Mouse (Mus musculus): ENCODE data around the gene Olfr545. TPM values are rescaled to one million over a fixed set of nuclear protein-coding genes. Genes with fewer than 3 reads are reported as not detected.

Gene Olfr545
- not detected in 2 replicates for polyA plus RNA-seq (2012; rRNA removed)

GRCm38 (mm10) chr7:102499473-102499872 is at the start of gene Olfr545:
Gene Olfr545 (minus strand): TSS chr7:102499573.

GRCm38 (mm10) chr7:102540596-102540995 is 41.2 kb upstream of the Olfr545 start, which contains the start of gene Olfr548-ps1:
Gene Olfr548-ps1 (plus strand): TSS chr7:102540896.

GRCm38 (mm10) chr7:102534449-102534848 is 35.1 kb upstream of the Olfr545 start, which contains the start of gene Olfr547:
Gene Olfr547 (plus strand): TSS chr7:102534749.

GRCm38 (mm10) chr7:102488161-102488560 is 11.2 kb downstream of the Olfr545 start, which contains the start of gene Olfr544:
Gene Olfr544 (minus strand): TSS chr7:102488313.

GRCm38 (mm10) chr7:102481579-102481978 is 17.8 kb downstream of the Olfr545 start, which contains the start of gene Olfr543:
Gene Olfr543 (minus strand): TSS chr7:102481679.

GRCm38 (mm10) chr7:102441657-102442391 is 57.5 kb downstream of the Olfr545 start, which contains the start of gene Rrm1:
Gene Rrm1 (plus strand): TSS chr7:102441695.

Other genes starting within 250 kb of the Olfr545 start
- 30.6 and 31.5 TPM in 2 replicates for gene Rhog, start 243.5 kb downstream of the Olfr545 start, polyA plus RNA-seq (2012; rRNA removed)
- 10.8 and 12.6 TPM in 2 replicates for gene Stim1, start 231.8 kb downstream of the Olfr545 start, polyA plus RNA-seq (2012; rRNA removed)
- gene Rrm1, start 57.9 kb downstream of the Olfr545 start, polyA plus RNA-seq (2012; rRNA removed), result 46.4 and 47.7 TPM in 2 replicates
- not detected in 2 replicates for gene Olfr543, start 17.9 kb downstream of the Olfr545 start, polyA plus RNA-seq (2012; rRNA removed)
- not detected in 2 replicates for gene Olfr544, start 11.3 kb downstream of the Olfr545 start, polyA plus RNA-seq (2012; rRNA removed)
- gene Olfr547, start 35.2 kb upstream of the Olfr545 start, polyA plus RNA-seq (2012; rRNA removed), result not detected in 2 replicates
- not detected in 2 replicates for gene Olfr548-ps1, start 41.3 kb upstream of the Olfr545 start, polyA plus RNA-seq (2012; rRNA removed)
- not detected in 2 replicates for gene Olfr549, start 50.3 kb upstream of the Olfr545 start, polyA plus RNA-seq (2012; rRNA removed)
- 6.6 and 7.2 TPM in 2 replicates for gene Trim21, start 65.9 kb upstream of the Olfr545 start, polyA plus RNA-seq (2012; rRNA removed)
- not detected in 2 replicates for gene Olfr550, start 71.9 kb upstream of the Olfr545 start, polyA plus RNA-seq (2012; rRNA removed)
- gene Olfr551, start 92.3 kb upstream of the Olfr545 start, polyA plus RNA-seq (2012; rRNA removed), result not detected in 2 replicates
- not detected in 2 replicates for gene Olfr552, start 98.2 kb upstream of the Olfr545 start, polyA plus RNA-seq (2012; rRNA removed)
- gene Olfr553, start 118.6 kb upstream of the Olfr545 start, polyA plus RNA-seq (2012; rRNA removed), result not detected in 2 replicates
- gene Olfr554, start 138.9 kb upstream of the Olfr545 start, polyA plus RNA-seq (2012; rRNA removed), result not detected in 2 replicates
- not detected in 2 replicates for gene Olfr555, start 159.2 kb upstream of the Olfr545 start, polyA plus RNA-seq (2012; rRNA removed)
- not detected in 2 replicates for gene Olfr556, start 165.3 kb upstream of the Olfr545 start, polyA plus RNA-seq (2012; rRNA removed)
- 3.2 and 3.4 TPM in 2 replicates for gene Trim68, start 187.8 kb upstream of the Olfr545 start, polyA plus RNA-seq (2012; rRNA removed)
- not detected in 2 replicates for gene Olfr557, start 196.3 kb upstream of the Olfr545 start, polyA plus RNA-seq (2012; rRNA removed)
- 0.02 TPM in 2 replicates for gene Olfr558, start 202.6 kb upstream of the Olfr545 start, polyA plus RNA-seq (2012; rRNA removed)
- gene Olfr33, start 219.5 kb upstream of the Olfr545 start, polyA plus RNA-seq (2012; rRNA removed), result not detected in 2 replicates
- gene Olfr559, start 227.9 kb upstream of the Olfr545 start, polyA plus RNA-seq (2012; rRNA removed), result not detected in 2 replicates